Mouse (Mus musculus) limb, embryonic 14.5 days (tissue): ENCODE measurements around the gene Elmsan1. TPM values are rescaled to one million over a fixed set of nuclear protein-coding genes. Genes with fewer than 3 reads are reported as not detected.
A peak's percentile ranks its signal among the peaks of the same experiment; 100 is the strongest.

Source experiments
- ATAC-seq: fragments of 200-750 bp; cut with Nextera tagmentation; 2 replicates; pipeline ENCODE4 v1.8.0; 2017; ENCODE audit warnings: low read depth, moderate number of reproducible peaks, moderate TSS enrichment; ENCODE audit not compliant: low FRiP score
- DNase-seq: peaks from one replicate; pipeline ENCODE4 v3.0.0-alpha.2; 2015; ENCODE audit warnings: low spot score
- H3K27ac ChIP-seq: fragments of 300-500 bp; sonication (generic); replicated peaks from 2 replicates; pipeline ENCODE4 v1.5.1; 2014; ENCODE audit warnings: low read depth, mild to moderate bottlenecking, low read length, moderate library complexity, mixed read lengths
- H3K27me3 ChIP-seq: fragments of 300-500 bp; sonication (generic); 2 replicates; pipeline ENCODE4 v1.6.1; 2014; ENCODE audit warnings: low read length, mixed read lengths; ENCODE audit not compliant: control insufficient read depth, insufficient read depth
- H3K36me3 ChIP-seq: fragments of 300-500 bp; sonication (generic); 2 replicates; pipeline ENCODE4 v1.6.1; 2014; ENCODE audit warnings: mild to moderate bottlenecking, low read length, moderate library complexity, mixed read lengths; ENCODE audit not compliant: control insufficient read depth, insufficient read depth
- H3K4me1 ChIP-seq: fragments of 300-500 bp; sonication (generic); 2 replicates; pipeline ENCODE4 v1.6.1; 2014; ENCODE audit warnings: antibody characterized with exemption, low read length, mixed read lengths; ENCODE audit not compliant: control insufficient read depth, insufficient read depth
- H3K4me2 ChIP-seq: fragments of 300-500 bp; sonication (generic); replicated peaks from 2 replicates; pipeline ENCODE4 v1.6.1; 2014; ENCODE audit warnings: low read depth, mild to moderate bottlenecking, low read length, moderate library complexity; ENCODE audit not compliant: severe bottlenecking
- H3K4me3 ChIP-seq: fragments of 300-500 bp; sonication (generic); replicated peaks from 2 replicates; pipeline ENCODE4 v1.5.1; 2014; ENCODE audit warnings: low read length
- H3K9ac ChIP-seq: fragments of 300-500 bp; sonication (generic); 2 replicates; pipeline ENCODE4 v1.6.1; 2014; ENCODE audit warnings: mild to moderate bottlenecking, low read depth, low read length, moderate library complexity; ENCODE audit not compliant: severe bottlenecking
- H3K9me3 ChIP-seq: fragments of 300-500 bp; sonication (generic); 2 replicates; pipeline ENCODE4 v1.6.1; 2016; ENCODE audit warnings: low read length; ENCODE audit not compliant: control insufficient read depth
- POLR2A ChIP-seq: fragments of 200-500 bp; IDR thresholded peaks from 2 replicates; pipeline ENCODE4 v1.8.0; 2012; ENCODE audit warnings: inconsistent platforms, mild to moderate bottlenecking, moderate library complexity, borderline replicate concordance; ENCODE audit not compliant: insufficient read depth, insufficient read length; ENCODE audit errors: extremely low read depth
- WGBS: fragments of 180-500 bp; shearing (Covaris S2); extraction: QIAGEN DNeasy Blood & Tissue Kit; methylation state at CpG from one replicate; pipeline ENCODE4 v1.1.7; 2014; 5-methylcytosine and 5-hydroxymethylcytosine counted together
- polyA plus RNA-seq, 2 experiments: library from polyadenylated mRNA; depleted of rRNA in 1 of 2; stranded (reverse) in 1 of 2; unstranded in 1 of 2; fragments of >200 nt; fragmentation: Nextera tagmentation in 1 of 2; extraction: Ambion mirVana in 1 of 2; gene quantifications; 2 replicates each; pipeline versions ENCODE4 v1.2.1 to v1.2.3; 2012 to 2014

Gene Elmsan1
- polyA plus RNA-seq, 2 experiments, result 11.8 to 14.4 TPM

GRCm38 (mm10) chr12:84235577-84235976, 16.9 kb upstream of the Elmsan1 start:
- no peak for ATAC-seq
- DNase-seq, result no peak
- no peaks in the 10 kb centered on the region for H3K27me3 ChIP-seq
- H3K4me1 ChIP-seq, result no peaks in the 10 kb centered on the region
- WGBS, result 93% methylated on average over 6 of the region's 6 CpGs
- H3K36me3 ChIP-seq, result no peaks in the 10 kb centered on the region
- TF ChIP-seq POLR2A, result no peak
- no peak overlapping the region for H3K27ac ChIP-seq
- no peaks in the 10 kb centered on the region for H3K9me3 ChIP-seq
- H3K4me3 ChIP-seq, result no peak overlapping the region
- no peak overlapping the region for H3K4me2 ChIP-seq
- no peak overlapping the region for H3K9ac ChIP-seq

DNA sequence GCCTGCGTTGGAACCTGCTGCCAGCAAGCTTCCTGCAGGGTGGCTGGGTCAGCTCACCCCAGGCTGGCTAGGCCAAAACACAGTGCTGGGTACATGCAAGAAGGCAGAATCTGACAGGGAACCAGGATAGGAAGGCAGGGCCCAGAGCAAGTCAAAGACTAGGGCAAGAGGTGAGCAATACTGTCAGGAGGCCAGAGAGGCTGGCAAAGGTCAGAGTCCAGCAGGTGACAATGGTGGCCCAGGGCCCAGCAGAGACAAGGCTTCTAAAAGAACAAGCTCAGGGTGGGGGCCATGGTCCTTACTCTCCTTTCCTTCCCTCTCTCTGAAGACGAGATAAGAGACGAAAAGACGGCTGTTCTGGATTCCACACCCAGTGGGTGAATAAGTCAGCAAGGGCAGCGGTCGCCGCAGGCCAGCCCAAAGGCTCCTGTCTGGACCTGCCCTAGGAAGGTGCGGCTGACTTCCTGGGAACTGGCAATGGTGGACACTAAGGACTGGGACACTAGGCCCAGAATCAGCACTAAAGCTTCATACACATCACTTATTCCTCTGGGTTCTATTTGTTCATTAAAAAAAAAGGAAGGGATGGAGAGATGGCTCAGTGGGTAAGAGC, 14.9 kb upstream of the Elmsan1 start:
- WGBS, result 94% methylated on average over 8 of the region's 8 CpGs
- no peak for TF ChIP-seq POLR2A
- no peak overlapping the region for H3K27ac ChIP-seq
- H3K4me1 ChIP-seq, result no peaks in the 10 kb centered on the region
- H3K9ac ChIP-seq, result no peak overlapping the region
- ATAC-seq (no peak), DNase-seq (no peak)
- no peak overlapping the region for H3K4me2 ChIP-seq
- H3K27me3 ChIP-seq, result no peaks in the 10 kb centered on the region
- H3K36me3 ChIP-seq, result no peaks in the 10 kb centered on the region
- H3K4me3 ChIP-seq, result no peak overlapping the region
- H3K9me3 ChIP-seq, result no peaks in the 10 kb centered on the region

- 85% methylated on average over 9 of the region's 9 CpGs for WGBS
- no peaks in the 10 kb centered on the region for H3K36me3 ChIP-seq
- H3K4me2 ChIP-seq, result no peak overlapping the region
- no peak overlapping the region for H3K9ac ChIP-seq
- no peaks in the 10 kb centered on the region for H3K27me3 ChIP-seq
- TF ChIP-seq POLR2A, result no peak
- H3K27ac ChIP-seq, result no peak overlapping the region
- no peaks in the 10 kb centered on the region for H3K9me3 ChIP-seq
- ATAC-seq (no peak), DNase-seq (no peak)
- no peak overlapping the region for H3K4me3 ChIP-seq
- H3K4me1 ChIP-seq, result peaks cover 8% of the 10 kb centered on the region; the same call in 1 of the 2 replicates
These were observed 7.6 kb upstream of the Elmsan1 start for GRCm38 (mm10) chr12:84226117-84226840.

GRCm38 (mm10) chr12:84222405-84222961, 3.8 kb upstream of the Elmsan1 start:
- H3K27ac ChIP-seq, result no peak overlapping the region
- ATAC-seq (peak; percentile 42; the same call in 1 of the 2 replicates), DNase-seq (peak; percentile 75)
- 3% methylated on average over 17 of the region's 17 CpGs for whole genome bisulfite sequencing
- no peak for TF ChIP-seq POLR2A
- H3K4me3 ChIP-seq, result peak overlapping the region; percentile 27
- peaks cover 14% of the 10 kb centered on the region for H3K4me1 ChIP-seq
- H3K9ac ChIP-seq, result no peak overlapping the region
- no peaks in the 10 kb centered on the region for H3K27me3 ChIP-seq
- H3K36me3 ChIP-seq, result no peaks in the 10 kb centered on the region
- no peaks in the 10 kb centered on the region for H3K9me3 ChIP-seq
- H3K4me2 ChIP-seq, result peak overlapping the region; percentile 42

DNA sequence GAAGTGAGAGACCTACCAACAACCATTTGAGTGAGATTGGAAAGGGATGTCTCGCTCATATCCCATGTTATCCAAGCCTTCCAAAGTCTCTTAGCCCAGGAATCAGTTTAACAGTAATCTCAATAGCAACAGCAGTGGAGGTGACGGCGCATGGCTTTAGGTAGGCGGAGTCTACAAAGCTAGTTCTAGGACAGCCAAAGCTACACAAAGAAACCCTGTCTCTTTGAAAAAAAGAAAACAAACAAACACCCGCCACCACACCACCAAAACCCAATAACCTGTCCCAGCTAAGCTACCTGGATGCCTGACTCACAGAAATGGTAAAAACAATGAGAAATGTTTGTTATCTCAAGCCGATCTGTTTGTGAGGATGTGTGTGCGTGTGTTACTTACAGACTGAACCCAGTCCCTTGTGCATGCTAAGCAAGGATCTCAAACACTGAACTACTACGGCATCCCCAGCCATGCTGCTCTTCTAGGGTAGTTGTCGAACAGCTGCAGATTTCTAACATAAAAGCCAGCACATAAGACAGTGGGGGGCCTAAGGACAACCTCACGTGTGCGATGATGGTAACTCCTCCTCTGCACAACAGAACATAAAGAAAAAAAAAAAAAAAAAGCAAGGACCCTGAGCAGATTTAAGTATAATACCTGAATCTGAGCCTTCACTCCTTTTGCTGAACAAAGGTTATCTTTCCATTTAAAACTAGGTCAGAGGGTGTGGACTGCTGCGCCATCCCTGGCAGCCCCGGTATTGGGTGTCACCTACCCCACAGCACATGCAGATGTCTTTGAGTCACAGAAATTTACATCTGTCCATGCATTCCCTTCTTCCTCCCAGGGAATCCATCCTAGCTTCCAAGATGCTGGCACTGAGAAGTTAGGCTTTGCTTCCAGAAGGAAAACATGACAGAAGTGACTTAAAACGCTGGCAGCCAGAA, 2.5 kb upstream of the Elmsan1 start:
- H3K36me3 ChIP-seq, result no peaks in the 10 kb centered on the region
- H3K9me3 ChIP-seq, result no peaks in the 10 kb centered on the region
- no peak overlapping the region for H3K4me3 ChIP-seq
- ATAC-seq (no peak), DNase-seq (no peak)
- H3K9ac ChIP-seq, result no peak overlapping the region
- 78% methylated on average over 14 of the region's 14 CpGs for WGBS
- no peak overlapping the region for H3K4me2 ChIP-seq
- no peak for TF ChIP-seq POLR2A
- no peaks in the 10 kb centered on the region for H3K27me3 ChIP-seq
- no peak overlapping the region for H3K27ac ChIP-seq
- H3K4me1 ChIP-seq, result peaks cover 26% of the 10 kb centered on the region
